Comparison of ENCODE assay signal across 8 mouse cellular contexts in the genomic region with DNA sequence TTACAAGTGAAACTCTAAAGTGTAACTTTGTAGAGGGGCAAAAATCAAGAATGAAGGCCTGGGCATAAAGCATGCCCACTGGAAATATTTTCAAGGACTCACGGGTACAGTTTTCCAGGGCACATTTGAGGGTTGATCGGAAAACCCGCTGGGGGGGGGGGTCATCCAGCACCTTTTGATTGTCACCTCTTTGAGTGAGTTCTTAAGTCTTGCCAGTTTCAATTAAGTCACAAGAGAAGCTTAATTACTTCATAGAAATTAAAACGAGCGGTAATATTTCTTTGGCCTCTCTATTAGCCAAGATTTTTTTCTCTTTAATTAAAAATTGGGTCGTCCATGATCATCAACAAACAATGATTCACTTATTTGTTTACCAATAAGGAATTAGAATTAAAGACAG.
DNase-seq lines count a peak whose midpoint lies in the region; ATAC-seq and TF ChIP-seq lines count a peak whose summit lies in the region.

No protein-coding gene starts in this region.

- intact Hi-C loops in left cerebral cortex, adult 2 months (cut with DNase I) = loop anchor here (5.0 kb wide), 2 partner anchors 115 to 190 kb away; no protein-coding TSS in a partner anchor

- H3K9me3 ChIP-seq in embryonic facial prominence, embryonic 14.5 days (ENCODE audit: control insufficient read depth, low read length) = no peaks in the 10 kb centered on the region
- H3K9me3 ChIP-seq in hindbrain, embryonic 15.5 days = no peaks in the 10 kb centered on the region
- H3K9me3 ChIP-seq in midbrain, embryonic 14.5 days (ENCODE audit: control insufficient read depth, low read length) = no peaks in the 10 kb centered on the region

- peak overlapping the region; percentile 47; the same call in 1 of the 2 replicates for H3K27ac ChIP-seq in left cerebral cortex, adult 2 months
- H3K27ac ChIP-seq in embryonic facial prominence, embryonic 14.5 days (replicated peaks; ENCODE audit: low read depth, low read length) = peak overlapping the region; percentile 50; the same call in 1 of the 2 replicates
- peak overlapping the region; percentile 77 for H3K27ac ChIP-seq in hindbrain, embryonic 15.5 days (replicated peaks)
- H3K27ac ChIP-seq in midbrain, embryonic 14.5 days (replicated peaks; ENCODE audit: low read depth, low read length) = peak overlapping the region; percentile 78
- H3K27ac ChIP-seq in cerebellum, adult 2 months (ENCODE audit: insufficient read depth, low read length) = no peak overlapping the region

- H3K4me1 ChIP-seq in embryonic facial prominence, embryonic 14.5 days (ENCODE audit: control insufficient read depth, insufficient read depth, low read length) = peaks cover 44% of the 10 kb centered on the region
- H3K4me1 ChIP-seq in hindbrain, embryonic 15.5 days (replicated peaks) = peaks cover 57% of the 10 kb centered on the region
- H3K4me1 ChIP-seq in midbrain, embryonic 14.5 days (ENCODE audit: control insufficient read depth, insufficient read depth, low read length) = peaks cover 63% of the 10 kb centered on the region
- H3K4me1 ChIP-seq in cerebellum, adult 2 months (ENCODE audit: control insufficient read depth, insufficient read depth, low read length) = peaks cover 6% of the 10 kb centered on the region

- H3K4me2 ChIP-seq in embryonic facial prominence, embryonic 14.5 days (ENCODE audit: low read depth, low read length) = peak overlapping the region; percentile 40
- H3K4me2 ChIP-seq in hindbrain, embryonic 15.5 days = peak overlapping the region; percentile 51; the same call in 1 of the 2 replicates
- H3K4me2 ChIP-seq in midbrain, embryonic 14.5 days (ENCODE audit: low read length) = peak overlapping the region; percentile 56

- no peak overlapping the region for H3K9ac ChIP-seq in embryonic facial prominence, embryonic 14.5 days (ENCODE audit: low read depth, low read length)
- no peak overlapping the region for H3K9ac ChIP-seq in hindbrain, embryonic 15.5 days
- no peak overlapping the region for H3K9ac ChIP-seq in midbrain, embryonic 14.5 days (replicated peaks; ENCODE audit: low read length)

- no peak overlapping the region for H3K4me3 ChIP-seq in left cerebral cortex, adult 2 months
- no peak overlapping the region for H3K4me3 ChIP-seq in embryonic facial prominence, embryonic 14.5 days (ENCODE audit: low read depth, low read length)
- no peak overlapping the region for H3K4me3 ChIP-seq in hindbrain, embryonic 15.5 days
- H3K4me3 ChIP-seq in midbrain, embryonic 14.5 days (replicated peaks; ENCODE audit: low read depth, low read length) = no peak overlapping the region
- no peak overlapping the region for H3K4me3 ChIP-seq in cerebellum, adult 2 months (replicated peaks; ENCODE audit: insufficient read depth, low read depth, low read length)

- 46% methylated on average over 6 of the region's 6 CpGs for WGBS in embryonic facial prominence, embryonic 14.5 days
- 25% methylated on average over 6 of the region's 6 CpGs for WGBS in hindbrain, embryonic 15.5 days
- 8% methylated on average over 6 of the region's 6 CpGs for WGBS in midbrain, embryonic 14.5 days
- WGBS in cerebellum, adult 2 months = 55% methylated on average over 6 of the region's 6 CpGs

- TF ChIP-seq CTCF in left cerebral cortex, adult 2 months (IDR thresholded peaks at IDR 0.05) = no peak
- no peak for TF ChIP-seq CTCF in cerebellum, adult 2 months (IDR thresholded peaks at IDR 0.05; ENCODE audit: borderline replicate concordance, insufficient read depth, low read depth, low read length)

- no peak for TF ChIP-seq POLR2A in cerebellum, adult 2 months (IDR thresholded peaks at IDR 0.05; ENCODE audit: borderline replicate concordance, insufficient read depth, low read length)

- DNase-seq in left cerebral cortex, adult 2 months (ENCODE audit: extremely low spot score in 1 of 2, low spot score in 2 of 2) = no peak
- DNase-seq in left cerebral cortex, adult 8-10 months (ENCODE audit: low spot score in 2 of 2) = no peak
- no peak for DNase-seq in embryonic facial prominence, embryonic 14.5 days (ENCODE audit: low spot score)
- DNase-seq in midbrain, embryonic 14.5 days = no peak
- DNase-seq in gastrocnemius, postnatal 4 days (ENCODE audit: low spot score in 2 of 2) = no peak
- no peak for DNase-seq in cerebellum, adult 2 months
- DNase-seq in embryo, embryonic 9.5 days (ENCODE audit: extremely low spot score) = no peak

- no peaks in the 10 kb centered on the region for H3K36me3 ChIP-seq in embryonic facial prominence, embryonic 14.5 days (ENCODE audit: control insufficient read depth, insufficient read depth, low read length)
- no peaks in the 10 kb centered on the region for H3K36me3 ChIP-seq in hindbrain, embryonic 15.5 days
- H3K36me3 ChIP-seq in midbrain, embryonic 14.5 days (ENCODE audit: control insufficient read depth, insufficient read depth, low read length) = no peaks in the 10 kb centered on the region

- peaks cover 3% of the 10 kb centered on the region; the same call in 1 of the 2 replicates for H3K27me3 ChIP-seq in embryonic facial prominence, embryonic 14.5 days (replicated peaks; ENCODE audit: control insufficient read depth, insufficient read depth, low read length)
- no peaks in the 10 kb centered on the region for H3K27me3 ChIP-seq in hindbrain, embryonic 15.5 days
- no peaks in the 10 kb centered on the region for H3K27me3 ChIP-seq in midbrain, embryonic 14.5 days (ENCODE audit: control insufficient read depth, insufficient read depth, low read length)
- no peaks in the 10 kb centered on the region for H3K27me3 ChIP-seq in cerebellum, adult 2 months (ENCODE audit: control insufficient read depth, insufficient read depth, low read length)

- no peak for ATAC-seq in embryonic facial prominence, embryonic 14.5 days (ENCODE audit: low read depth)
- no peak for ATAC-seq in hindbrain, embryonic 15.5 days (ENCODE audit: low FRiP score, low read depth)
- no peak for ATAC-seq in midbrain, embryonic 14.5 days (ENCODE audit: low FRiP score, low TSS enrichment)
